Mouse (Mus musculus): ENCODE measurements at regions not wholly inside any gene's neighbourhood (a gene's known extent, or its start where the extent isn't known, plus 50 kb on each side); places are given as distances from the start of the nearest gene placed in this dataset.
A peak's percentile ranks its signal among the peaks of the same experiment; 100 is the strongest.

DNA sequence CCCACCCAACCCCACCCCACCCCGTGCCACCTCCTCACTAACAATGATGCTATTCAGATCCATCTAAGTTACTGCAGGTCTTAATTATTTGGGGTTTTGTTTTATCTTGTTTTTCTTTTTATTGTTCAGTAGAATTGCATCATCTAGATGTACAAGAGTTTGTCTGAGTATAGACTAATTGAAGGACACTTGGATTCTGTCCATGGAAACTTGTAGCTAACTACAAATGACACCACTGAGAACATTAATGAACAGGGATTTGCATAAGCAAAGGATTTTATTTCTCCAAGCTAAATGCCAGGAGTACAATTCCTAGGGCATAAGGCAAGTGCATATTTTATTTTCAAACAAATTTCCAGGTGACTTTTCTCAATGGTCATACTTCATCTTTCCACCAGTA lies 318.4 kb upstream of the Slc7a11 start:
- no peak for DNase-seq

DNA sequence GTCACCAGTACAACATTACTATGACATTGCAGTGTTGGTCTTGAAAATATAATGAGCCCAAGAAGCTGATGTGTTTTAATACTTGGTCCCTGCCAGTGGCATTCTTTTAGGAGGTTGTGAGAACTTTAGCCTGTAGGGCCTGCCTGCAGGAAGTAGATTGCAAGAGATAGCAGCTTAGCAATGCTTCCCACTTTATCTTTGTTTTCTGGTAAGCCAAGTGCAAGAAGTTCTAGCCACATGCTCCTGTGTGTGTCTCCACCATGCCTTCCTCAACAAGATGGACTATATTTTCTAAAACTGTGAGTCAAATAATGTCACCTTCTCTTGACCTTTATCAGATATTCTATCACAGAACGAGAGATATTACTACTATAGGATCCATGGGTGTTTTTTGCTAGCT lies 314.7 kb upstream of the Slc7a11 start:
- DNase-seq: no peak

GRCm38 (mm10) chr3:50737173-50737572 lies 293.8 kb upstream of the Slc7a11 start:
- DNase-seq: no peak

DNA sequence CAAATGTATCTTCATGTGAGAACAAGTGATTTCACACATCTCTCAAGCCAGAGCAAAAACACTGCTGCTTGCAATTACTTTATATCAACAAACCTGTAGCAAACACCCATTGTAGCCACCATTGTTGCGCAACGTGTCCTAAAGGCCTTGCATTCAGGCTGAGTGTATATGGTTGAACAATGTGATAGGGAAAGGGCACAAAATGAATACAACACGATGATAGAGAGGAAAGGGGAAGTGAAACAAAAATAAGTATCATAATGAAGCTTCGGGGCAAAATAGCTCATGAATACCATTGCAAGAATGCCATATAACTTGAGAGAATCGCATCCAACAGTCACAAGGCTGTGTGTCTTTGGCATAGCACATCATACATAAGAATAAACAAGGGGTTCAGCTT lies 275.6 kb upstream of the Slc7a11 start:
- no peak for DNase-seq

- DNase-seq: no peak
These were observed 270.0 kb upstream of the Slc7a11 start for GRCm38 (mm10) chr3:50713463-50713862.

GRCm38 (mm10) chr3:50709415-50709989 lies 266.1 kb upstream of the Slc7a11 start:
- DNase-seq: no peak

GRCm38 (mm10) chr3:50706707-50707106 lies 263.3 kb upstream of the Slc7a11 start:
- DNase-seq: no peak

GRCm38 (mm10) chr3:50694904-50695680 lies 251.7 kb upstream of the Slc7a11 start:
- peak; percentile 56 for DNase-seq

DNA sequence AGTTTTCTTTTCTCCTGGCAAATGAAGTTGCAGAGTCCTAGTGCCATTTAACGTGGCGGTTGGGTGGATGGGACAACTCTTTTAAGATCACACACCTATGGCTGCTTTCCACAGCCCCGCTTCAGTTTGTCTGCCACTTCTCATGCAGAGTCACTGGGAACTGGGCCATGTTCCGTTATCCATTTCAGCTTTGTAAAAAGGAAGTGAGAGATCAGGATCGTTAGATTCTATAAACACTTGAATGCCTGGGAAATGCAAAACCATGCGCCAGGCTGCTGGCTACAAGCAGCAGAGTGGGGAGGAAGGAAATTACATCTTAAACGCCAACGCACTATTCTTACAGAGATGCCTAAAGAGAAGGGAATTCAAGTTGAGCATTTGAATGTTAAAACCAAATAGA lies 251.1 kb upstream of the Slc7a11 start:
- no peak for DNase-seq

DNA sequence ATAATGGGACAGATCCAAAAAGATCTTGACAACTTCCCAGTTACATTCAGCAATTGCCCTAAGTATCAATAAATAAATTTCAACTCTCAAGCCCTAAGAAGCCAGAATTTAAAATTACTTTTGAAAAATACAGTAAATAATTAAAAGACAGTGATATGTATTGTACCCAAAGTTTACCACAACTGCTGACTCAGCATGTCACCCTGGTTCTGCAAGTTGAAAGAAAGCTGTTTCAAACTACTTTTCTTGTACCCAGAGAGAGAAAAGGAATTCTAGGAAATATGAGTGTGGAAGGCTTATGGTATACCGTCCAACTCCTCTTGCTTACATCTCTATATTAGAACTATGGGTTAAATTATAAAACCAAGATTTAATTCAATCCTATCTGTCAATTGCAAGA lies 248.9 kb upstream of the Slc7a11 start:
- no peak for DNase-seq

DNA sequence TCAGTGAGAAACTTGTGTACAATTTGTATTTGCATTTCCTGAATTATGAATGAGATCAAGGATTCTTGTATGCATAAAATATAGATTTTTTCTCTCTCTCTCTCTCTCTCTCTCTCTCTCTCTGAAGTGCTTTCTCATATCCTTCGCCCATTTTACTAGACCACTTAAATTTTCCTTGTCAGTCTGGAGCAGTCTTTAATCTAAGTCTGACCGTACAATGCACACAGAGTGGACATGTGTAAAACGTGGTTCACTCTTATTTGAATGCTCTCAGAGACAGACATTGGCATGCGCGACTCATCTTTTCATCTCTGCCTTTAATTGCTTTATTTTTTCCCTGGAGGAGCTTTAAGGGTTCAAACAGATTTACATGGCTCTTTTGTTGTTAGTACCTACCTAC lies 247.3 kb upstream of the Slc7a11 start:
- DNase-seq: no peak

DNA sequence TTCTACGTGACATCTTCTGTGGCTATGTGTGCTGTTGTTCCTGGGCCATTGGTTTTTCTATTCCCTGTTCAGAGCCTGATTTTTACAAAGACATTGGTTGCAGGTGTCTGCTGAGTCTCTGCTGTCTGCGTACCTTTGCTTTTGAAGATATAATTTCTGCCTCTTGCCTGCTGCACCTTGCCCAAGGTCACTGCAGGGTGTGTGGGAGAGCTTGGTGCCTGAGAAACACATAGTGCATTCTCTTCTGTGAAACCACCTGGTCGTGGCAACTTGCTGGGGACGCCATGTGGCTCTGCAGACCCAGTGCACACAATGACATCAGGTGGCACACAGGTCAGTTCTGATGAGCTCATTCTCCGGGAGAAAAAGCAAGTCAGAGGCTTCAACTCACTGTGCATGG lies 246.0 kb upstream of the Slc7a11 start:
- DNase-seq: peak; percentile 71

DNA sequence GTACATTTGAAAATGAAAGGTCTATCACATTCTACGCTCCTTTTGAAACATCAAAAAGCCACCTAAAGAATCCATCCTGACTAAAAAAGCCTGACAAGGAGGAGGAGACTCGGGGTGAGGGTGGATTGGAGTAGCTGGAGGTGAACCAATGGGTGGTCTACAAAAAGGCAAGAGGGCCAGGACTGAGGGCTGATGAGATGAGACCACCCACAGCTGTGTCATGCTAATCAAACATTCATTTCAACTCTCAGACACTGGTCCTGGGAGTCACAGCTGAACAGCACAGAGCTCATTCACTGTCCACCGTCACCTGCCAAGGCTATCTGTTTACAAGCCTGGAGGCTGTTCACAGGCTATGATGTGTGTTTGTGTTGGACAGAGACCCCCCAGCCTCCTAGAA lies 244.3 kb upstream of the Slc7a11 start:
- no peak for DNase-seq

DNA sequence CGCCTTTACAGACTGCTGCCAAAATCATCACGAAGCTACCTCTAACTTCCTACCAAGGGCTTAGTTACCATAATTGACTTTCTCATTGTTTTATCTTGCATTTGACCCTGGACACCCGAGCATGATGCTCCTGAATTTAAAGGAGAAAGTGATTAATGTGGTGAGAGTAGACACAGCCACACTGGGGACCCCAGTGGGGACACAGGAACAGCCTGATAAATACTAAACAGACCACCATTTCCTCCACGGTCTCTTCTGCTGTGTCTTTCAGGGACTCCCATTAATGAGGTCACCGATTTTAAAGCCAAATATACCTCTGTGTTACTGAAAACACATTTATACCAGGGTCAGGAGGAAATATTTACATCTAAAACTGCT lies 235.2 kb upstream of the Slc7a11 start:
- DNase-seq: no peak

DNA sequence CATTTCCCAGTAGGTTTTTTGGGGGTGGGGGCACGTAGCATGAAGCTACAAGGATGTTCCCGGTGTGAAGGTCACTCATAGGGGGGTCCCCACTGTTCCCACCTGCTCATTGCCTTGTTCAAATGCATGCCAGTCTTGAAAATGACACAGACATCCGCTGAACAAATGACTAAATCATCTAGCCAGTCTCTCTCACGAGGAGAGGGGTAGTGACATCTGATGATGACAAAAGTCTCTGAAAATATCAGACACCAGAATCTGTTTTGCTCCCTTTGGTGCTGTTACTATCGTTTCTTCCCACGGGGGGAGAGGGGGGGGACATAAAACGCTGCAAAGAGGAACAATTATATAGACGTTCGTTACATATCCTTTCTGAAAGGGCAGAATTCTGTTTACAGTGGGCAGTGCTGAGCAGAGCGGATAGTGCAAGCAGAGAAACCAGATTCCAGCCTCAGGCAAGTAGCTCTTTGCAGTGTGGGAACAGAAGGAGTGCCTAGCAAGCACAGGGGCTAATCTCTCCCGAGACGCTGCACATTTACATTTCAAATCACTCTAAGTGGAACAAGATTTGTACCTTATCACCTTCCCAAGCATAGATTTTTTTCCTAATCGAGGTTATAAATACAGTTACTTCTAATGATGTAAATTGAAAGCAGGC lies 234.7 kb upstream of the Slc7a11 start:
- DNase-seq: no peak

DNA sequence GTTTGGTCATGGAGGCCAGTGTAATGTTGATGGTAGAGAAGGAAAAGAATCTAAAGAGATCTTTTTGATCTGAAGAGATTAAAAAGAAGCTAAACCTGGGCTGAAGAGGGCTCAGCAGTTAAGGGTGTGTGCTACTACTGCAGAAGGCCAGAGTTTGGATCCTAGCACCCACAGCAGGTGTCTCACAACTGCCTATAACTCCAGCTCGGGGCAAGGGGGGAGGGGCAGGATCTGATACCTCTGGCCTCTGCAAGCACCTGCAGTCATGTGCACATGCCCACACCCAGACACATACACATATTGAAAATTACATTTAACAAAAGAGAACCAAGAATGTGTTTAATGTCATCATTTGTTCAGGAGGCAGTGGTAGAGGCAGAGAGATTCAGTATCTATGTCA lies 232.4 kb upstream of the Slc7a11 start:
- peak; percentile 97 for DNase-seq

- no peak for DNase-seq
These were observed 231.6 kb upstream of the Slc7a11 start for GRCm38 (mm10) chr3:50674860-50675566.

DNA sequence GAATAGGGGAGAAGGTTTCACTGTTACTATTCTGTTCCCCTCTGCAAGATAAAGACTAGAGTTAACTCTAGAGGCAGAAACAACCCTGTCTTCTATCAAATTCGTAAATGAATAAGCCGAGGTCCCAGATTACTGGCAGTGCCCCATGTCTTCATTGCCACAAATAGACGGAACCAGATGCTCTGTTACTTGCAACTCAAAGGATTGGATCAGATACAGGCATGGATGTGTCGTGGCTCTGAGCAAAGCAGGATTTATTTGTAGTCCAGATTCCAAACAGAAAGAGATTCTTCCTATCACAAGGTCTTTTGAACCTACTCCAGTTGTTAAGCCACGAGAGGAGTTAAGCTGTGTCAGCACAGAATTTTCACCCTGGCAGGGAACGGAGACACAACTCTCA lies 221.9 kb upstream of the Slc7a11 start:
- no peak for DNase-seq

GRCm38 (mm10) chr3:50660966-50661365 lies 217.6 kb upstream of the Slc7a11 start:
- DNase-seq: peak; percentile 50

DNA sequence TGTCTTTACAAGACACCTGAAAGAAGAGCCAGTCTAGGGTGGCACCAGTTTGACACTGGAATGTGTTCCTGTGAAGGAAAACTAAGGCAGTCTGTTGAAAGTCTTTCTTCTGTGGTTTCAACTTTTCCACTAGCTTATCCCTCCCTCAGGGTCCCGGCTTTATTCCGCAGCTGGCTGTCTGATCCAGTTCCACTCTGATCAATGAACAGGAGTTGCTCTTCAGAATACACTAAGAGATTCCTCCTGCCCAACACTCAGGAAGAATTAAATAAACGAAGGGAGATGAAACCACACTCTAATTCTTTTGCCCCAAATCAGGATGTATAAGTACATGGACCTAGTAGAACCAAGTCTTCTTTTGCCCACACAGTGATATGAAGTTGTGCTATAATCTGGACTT lies 217.2 kb upstream of the Slc7a11 start:
- DNase-seq: no peak

DNA sequence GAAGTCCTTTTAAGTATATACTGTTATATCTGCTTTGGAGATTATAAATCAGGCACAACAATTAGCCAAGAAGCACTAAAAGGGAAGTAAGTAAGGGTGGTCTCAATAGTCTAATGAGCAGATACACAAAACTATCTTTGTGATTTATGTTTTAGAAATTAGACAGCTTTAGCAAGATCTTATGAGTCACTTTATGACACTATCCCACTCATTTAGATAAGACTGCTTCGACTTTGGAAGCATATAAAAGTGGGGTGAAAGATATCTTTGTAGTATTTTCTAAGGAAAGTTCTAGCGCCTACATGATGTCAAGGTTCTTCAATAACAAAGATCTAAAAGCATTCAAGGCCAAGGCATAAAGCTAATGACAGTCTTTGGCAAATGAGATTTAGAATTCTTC lies 214.5 kb upstream of the Slc7a11 start:
- no peak for DNase-seq

- DNase-seq: no peak
These were observed 211.0 kb upstream of the Slc7a11 start for GRCm38 (mm10) chr3:50654441-50654840.

- DNase-seq: no peak
These were observed 208.9 kb upstream of the Slc7a11 start for GRCm38 (mm10) chr3:50652265-50652664.

GRCm38 (mm10) chr3:50643068-50643467 lies 199.7 kb upstream of the Slc7a11 start:
- DNase-seq: no peak
